Mouse (Mus musculus): ENCODE measurements around the gene Ppib. TPM values are rescaled to one million over a fixed set of nuclear protein-coding genes. Genes with fewer than 3 reads are reported as not detected.

Gene Ppib
- polyA plus RNA-seq, 1 experiment from 2014 or later = 354 TPM

DNA sequence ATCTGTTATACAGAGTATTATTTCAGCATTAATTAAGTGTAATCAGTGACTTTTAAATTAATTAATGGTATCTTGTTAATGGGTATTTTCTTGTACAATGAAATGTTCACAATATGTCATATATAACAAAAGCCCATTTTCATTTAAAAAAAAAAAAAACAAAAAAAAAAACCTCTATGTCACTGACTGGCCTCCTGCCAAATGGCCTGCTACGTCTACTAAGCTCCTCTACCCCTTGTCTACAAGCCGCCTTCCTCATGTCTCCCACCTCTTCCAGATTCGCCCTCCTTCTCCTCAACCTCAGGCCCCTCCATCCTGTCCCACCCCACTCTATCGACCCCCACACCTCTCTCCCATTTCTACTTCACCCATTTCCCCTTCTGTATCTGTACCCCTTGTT, 8.5 kb upstream of the Ppib start:
- H3K36me3 ChIP-seq (ENCODE audit: control insufficient read depth, insufficient read depth) = no peaks in the 10 kb centered on the region; the same call in 1 of the 2 replicates
- no peaks in the 10 kb centered on the region for H3K4me1 ChIP-seq (ENCODE audit: control insufficient read depth, insufficient read depth, low read length)
- H3K4me3 ChIP-seq (ENCODE audit: low read length) = no peak overlapping the region
- no peak overlapping the region for H3K4me2 ChIP-seq (ENCODE audit: low read depth, low read length)
- no peak overlapping the region for H3K9ac ChIP-seq (ENCODE audit: low read length)
- H3K27me3 ChIP-seq (ENCODE audit: control insufficient read depth, insufficient read depth, low read length) = no peaks in the 10 kb centered on the region
- ATAC-seq (replicated peaks; ENCODE audit: extremely low read depth, insufficient read depth, low FRiP score) = no peak
- H3K9me3 ChIP-seq (replicated peaks; ENCODE audit: control insufficient read depth, low read length) = no peaks in the 10 kb centered on the region; the same call in 1 of the 2 replicates
- 57% methylated on average over 4 of the region's 4 CpGs for WGBS
- no peak overlapping the region for H3K27ac ChIP-seq (ENCODE audit: low read length)

DNA sequence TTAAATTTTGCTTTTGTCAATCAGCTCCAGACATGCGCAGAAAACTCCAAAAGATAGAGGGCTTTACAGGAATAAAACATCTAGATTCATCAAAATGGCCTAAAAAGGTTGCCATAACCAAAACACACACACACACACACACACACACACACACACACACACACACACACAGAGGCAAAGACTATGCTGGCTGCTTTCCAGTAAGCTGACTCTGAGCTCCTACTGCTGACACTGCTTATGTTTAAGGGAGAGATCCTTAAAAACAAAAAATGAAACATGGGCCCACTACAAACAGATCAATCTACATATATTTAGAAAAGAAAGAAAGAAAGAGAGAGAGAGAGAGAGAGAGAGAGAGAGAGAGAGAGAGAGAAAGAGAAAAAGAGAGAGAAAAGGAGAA, 7.3 kb upstream of the Ppib start:
- no peaks in the 10 kb centered on the region; the same call in 1 of the 2 replicates for H3K9me3 ChIP-seq (replicated peaks; ENCODE audit: control insufficient read depth, low read length)
- H3K4me2 ChIP-seq (ENCODE audit: low read depth, low read length) = no peak overlapping the region
- no peak overlapping the region for H3K27ac ChIP-seq (ENCODE audit: low read length)
- H3K4me1 ChIP-seq (ENCODE audit: control insufficient read depth, insufficient read depth, low read length) = no peaks in the 10 kb centered on the region
- WGBS = 74% methylated on average over 1 of the region's 1 CpGs
- H3K36me3 ChIP-seq (ENCODE audit: control insufficient read depth, insufficient read depth) = no peaks in the 10 kb centered on the region; the same call in 1 of the 2 replicates
- H3K9ac ChIP-seq (ENCODE audit: low read length) = no peak overlapping the region
- no peaks in the 10 kb centered on the region for H3K27me3 ChIP-seq (ENCODE audit: control insufficient read depth, insufficient read depth, low read length)
- ATAC-seq (replicated peaks; ENCODE audit: extremely low read depth, insufficient read depth, low FRiP score) = no peak
- no peak overlapping the region for H3K4me3 ChIP-seq (ENCODE audit: low read length)

DNA sequence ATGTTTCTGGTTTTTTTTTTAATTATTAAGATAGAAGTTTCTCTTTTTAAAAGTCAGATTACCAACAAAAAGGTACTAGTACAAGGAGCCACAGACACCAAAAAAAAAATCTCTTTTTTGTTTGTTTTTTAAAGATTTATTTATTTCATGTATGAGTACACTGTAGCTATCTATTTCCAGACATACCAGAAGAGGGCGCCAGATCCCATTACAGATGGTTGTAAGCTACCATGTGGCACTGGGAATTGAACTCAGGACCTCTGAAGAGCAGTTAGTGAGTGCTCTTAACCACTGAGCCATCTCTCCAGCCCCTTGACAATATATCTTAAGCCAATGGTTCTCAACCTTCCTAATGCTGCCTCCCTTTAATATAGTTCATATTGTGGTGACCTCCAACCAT, 6.4 kb upstream of the Ppib start:
- Histone ChIP-seq H3K9ac (ENCODE audit: low read length) (no peak overlapping the region), H3K36me3 (ENCODE audit: control insufficient read depth, insufficient read depth) (no peaks in the 10 kb centered on the region; the same call in 1 of the 2 replicates), H3K9me3 (replicated peaks; ENCODE audit: control insufficient read depth, low read length) (no peaks in the 10 kb centered on the region; the same call in 1 of the 2 replicates), H3K4me2 (ENCODE audit: low read depth, low read length) (no peak overlapping the region), H3K4me3 (ENCODE audit: low read length) (no peak overlapping the region), H3K4me1 (ENCODE audit: control insufficient read depth, insufficient read depth, low read length) (no peaks in the 10 kb centered on the region), H3K27ac (ENCODE audit: low read length) (no peak overlapping the region), H3K27me3 (ENCODE audit: control insufficient read depth, insufficient read depth, low read length) (no peaks in the 10 kb centered on the region)
- 30% methylated on average over 1 of the region's 1 CpGs for WGBS
- ATAC-seq (replicated peaks; ENCODE audit: extremely low read depth, insufficient read depth, low FRiP score) = no peak

GRCm38 (mm10) chr9:66060308-66060647, 256 bp downstream of the Ppib start:
- peak; percentile 54 for ATAC-seq (replicated peaks; ENCODE audit: extremely low read depth, insufficient read depth, low FRiP score)
- 0% methylated on average over 20 of the region's 20 CpGs for WGBS

DNA sequence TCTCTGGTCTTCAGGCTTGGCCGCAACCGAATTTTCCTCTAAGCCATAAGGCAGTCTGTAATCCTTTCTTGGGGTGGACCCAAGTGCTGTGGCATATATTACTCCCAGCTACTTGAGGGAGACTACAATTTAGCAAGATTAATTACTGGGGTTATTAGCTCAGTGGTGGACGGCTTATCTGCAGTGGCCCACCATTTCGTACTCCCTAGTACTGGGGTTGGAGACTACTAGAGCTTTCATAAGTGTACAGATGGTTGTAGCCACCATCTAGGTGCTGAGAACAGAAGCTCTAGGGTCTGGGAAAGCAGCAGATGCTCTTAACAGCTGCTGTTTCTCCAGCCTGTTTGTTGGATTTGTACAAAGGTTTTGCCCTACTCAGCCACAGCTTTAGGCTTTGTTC, 964 bp downstream of the Ppib start:
- no peaks in the 10 kb centered on the region for H3K27me3 ChIP-seq (ENCODE audit: control insufficient read depth, insufficient read depth, low read length)
- H3K4me3 ChIP-seq (ENCODE audit: low read length) = peak overlapping the region; percentile 95
- H3K27ac ChIP-seq (ENCODE audit: low read length) = no peak overlapping the region; the same call in 1 of the 2 replicates
- WGBS = 29% methylated on average over 4 of the region's 4 CpGs
- H3K36me3 ChIP-seq (ENCODE audit: control insufficient read depth, insufficient read depth) = peaks cover 35% of the 10 kb centered on the region
- peak overlapping the region; percentile 93 for H3K9ac ChIP-seq (ENCODE audit: low read length)
- no peaks in the 10 kb centered on the region for H3K9me3 ChIP-seq (replicated peaks; ENCODE audit: control insufficient read depth, low read length)
- H3K4me2 ChIP-seq (ENCODE audit: low read depth, low read length) = peak overlapping the region; percentile 84
- no peak for ATAC-seq (replicated peaks; ENCODE audit: extremely low read depth, insufficient read depth, low FRiP score)
- H3K4me1 ChIP-seq (ENCODE audit: control insufficient read depth, insufficient read depth, low read length) = peaks cover 21% of the 10 kb centered on the region

More at GRCm38 (mm10) chr9:66060308-66060647, 256 bp downstream of the Ppib start:
- H3K4me2 ChIP-seq (ENCODE audit: low read depth, low read length) = peak overlapping the region; percentile 84
- H3K9ac ChIP-seq (ENCODE audit: low read length) = peak overlapping the region; percentile 93
- H3K9me3 ChIP-seq (replicated peaks; ENCODE audit: control insufficient read depth, low read length) = no peaks in the 10 kb centered on the region
- peaks cover 21% of the 10 kb centered on the region for H3K4me1 ChIP-seq (ENCODE audit: control insufficient read depth, insufficient read depth, low read length)
- no peaks in the 10 kb centered on the region for H3K27me3 ChIP-seq (ENCODE audit: control insufficient read depth, insufficient read depth, low read length)
- peak overlapping the region; percentile 80 for H3K27ac ChIP-seq (ENCODE audit: low read length)
- H3K4me3 ChIP-seq (ENCODE audit: low read length) = peak overlapping the region; percentile 95
- peaks cover 28% of the 10 kb centered on the region for H3K36me3 ChIP-seq (ENCODE audit: control insufficient read depth, insufficient read depth)

DNA sequence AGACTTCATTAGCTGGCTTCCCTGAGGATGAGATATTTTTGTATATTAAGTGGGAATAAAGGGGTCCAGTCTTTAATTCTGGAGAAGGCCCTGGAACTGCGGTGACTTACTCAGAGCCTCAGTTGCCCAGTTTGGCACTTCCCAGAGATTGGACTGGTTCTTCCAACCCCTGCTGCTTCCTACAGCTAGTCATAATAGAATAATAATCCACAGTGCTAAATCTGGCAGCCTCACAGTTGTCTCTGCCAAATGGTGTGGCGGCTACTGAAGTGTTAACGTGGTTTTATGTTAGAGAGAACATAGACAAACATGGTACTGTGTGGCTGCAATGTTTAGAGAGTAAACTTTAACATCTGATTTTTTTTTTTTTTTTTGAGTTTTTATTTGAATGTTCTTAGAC, 1.6 kb downstream of the Ppib start:
- Histone ChIP-seq H3K4me2 (ENCODE audit: low read depth, low read length) (peak overlapping the region; percentile 84), H3K36me3 (ENCODE audit: control insufficient read depth, insufficient read depth) (peaks cover 41% of the 10 kb centered on the region), H3K27ac (ENCODE audit: low read length) (no peak overlapping the region), H3K9me3 (replicated peaks; ENCODE audit: control insufficient read depth, low read length) (no peaks in the 10 kb centered on the region), H3K27me3 (ENCODE audit: control insufficient read depth, insufficient read depth, low read length) (no peaks in the 10 kb centered on the region), H3K4me1 (ENCODE audit: control insufficient read depth, insufficient read depth, low read length) (peaks cover 21% of the 10 kb centered on the region), H3K9ac (ENCODE audit: low read length) (peak overlapping the region; percentile 93), H3K4me3 (ENCODE audit: low read length) (peak overlapping the region; percentile 95)
- no peak for ATAC-seq (replicated peaks; ENCODE audit: extremely low read depth, insufficient read depth, low FRiP score)
- WGBS = 76% methylated on average over 3 of the region's 3 CpGs

- H3K4me1 ChIP-seq (ENCODE audit: control insufficient read depth, insufficient read depth, low read length) = peaks cover 21% of the 10 kb centered on the region
- H3K36me3 ChIP-seq (ENCODE audit: control insufficient read depth, insufficient read depth) = peaks cover 45% of the 10 kb centered on the region
- peaks cover under 1% of the 10 kb centered on the region; the same call in 1 of the 2 replicates for H3K27me3 ChIP-seq (ENCODE audit: control insufficient read depth, insufficient read depth, low read length)
- no peaks in the 10 kb centered on the region for H3K9me3 ChIP-seq (replicated peaks; ENCODE audit: control insufficient read depth, low read length)
- no peak for ATAC-seq (replicated peaks; ENCODE audit: extremely low read depth, insufficient read depth, low FRiP score)
- no peak overlapping the region for H3K4me3 ChIP-seq (ENCODE audit: low read length)
- no peak overlapping the region for H3K27ac ChIP-seq (ENCODE audit: low read length)
- 87% methylated on average over 3 of the region's 3 CpGs for WGBS
- H3K4me2 ChIP-seq (ENCODE audit: low read depth, low read length) = no peak overlapping the region
- no peak overlapping the region for H3K9ac ChIP-seq (ENCODE audit: low read length)
Observed at GRCm38 (mm10) chr9:66063446-66063845, 3.4 kb downstream of the Ppib start.

DNA sequence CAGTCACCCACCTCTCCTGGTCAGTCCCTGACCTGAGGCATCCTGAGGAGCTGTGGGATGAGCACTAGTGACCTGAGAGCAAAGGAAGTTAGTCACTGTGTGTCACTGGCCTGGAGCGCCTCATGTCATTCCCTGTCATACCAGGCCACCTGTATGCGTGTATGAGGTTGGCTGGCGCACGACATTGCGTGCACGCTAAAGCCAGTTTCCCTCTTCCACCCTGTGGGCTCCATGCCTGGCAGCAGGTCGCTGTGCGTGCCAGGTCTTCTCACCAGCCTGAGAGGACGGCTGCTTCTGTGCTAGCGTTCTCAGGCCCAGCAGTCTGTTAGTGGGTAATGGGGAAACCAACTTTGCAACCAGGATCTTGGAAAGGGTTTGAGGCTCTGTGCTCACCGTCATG, 4.3 kb downstream of the Ppib start:
- H3K4me3 ChIP-seq (ENCODE audit: low read length) = no peak overlapping the region
- H3K27ac ChIP-seq (ENCODE audit: low read length) = no peak overlapping the region
- H3K9ac ChIP-seq (ENCODE audit: low read length) = no peak overlapping the region
- H3K36me3 ChIP-seq (ENCODE audit: control insufficient read depth, insufficient read depth) = peaks cover 45% of the 10 kb centered on the region
- peaks cover 27% of the 10 kb centered on the region for H3K4me1 ChIP-seq (ENCODE audit: control insufficient read depth, insufficient read depth, low read length)
- no peak for ATAC-seq (replicated peaks; ENCODE audit: extremely low read depth, insufficient read depth, low FRiP score)
- WGBS = 96% methylated on average over 11 of the region's 11 CpGs
- peaks cover 4% of the 10 kb centered on the region; the same call in 1 of the 2 replicates for H3K27me3 ChIP-seq (ENCODE audit: control insufficient read depth, insufficient read depth, low read length)
- no peaks in the 10 kb centered on the region for H3K9me3 ChIP-seq (replicated peaks; ENCODE audit: control insufficient read depth, low read length)
- no peak overlapping the region for H3K4me2 ChIP-seq (ENCODE audit: low read depth, low read length)

GRCm38 (mm10) chr9:66066791-66067190, 6.8 kb downstream of the Ppib start:
- WGBS = 79% methylated on average over 3 of the region's 3 CpGs
- Histone ChIP-seq H3K27me3 (ENCODE audit: control insufficient read depth, insufficient read depth, low read length) (peaks cover 14% of the 10 kb centered on the region), H3K9me3 (replicated peaks; ENCODE audit: control insufficient read depth, low read length) (no peaks in the 10 kb centered on the region), H3K9ac (ENCODE audit: low read length) (no peak overlapping the region), H3K4me2 (ENCODE audit: low read depth, low read length) (no peak overlapping the region), H3K4me3 (ENCODE audit: low read length) (no peak overlapping the region), H3K4me1 (ENCODE audit: control insufficient read depth, insufficient read depth, low read length) (peaks cover 16% of the 10 kb centered on the region), H3K27ac (ENCODE audit: low read length) (no peak overlapping the region), H3K36me3 (ENCODE audit: control insufficient read depth, insufficient read depth) (peaks cover 43% of the 10 kb centered on the region)
- ATAC-seq (replicated peaks; ENCODE audit: extremely low read depth, insufficient read depth, low FRiP score) = no peak

Measured in heart, embryonic 16.5 days (tissue).